Mouse (Mus musculus): ENCODE measurements at regions not wholly inside any gene's neighbourhood (a gene's known extent, or its start where the extent isn't known, plus 50 kb on each side); places are given as distances from the start of the nearest gene placed in this dataset.

DNA sequence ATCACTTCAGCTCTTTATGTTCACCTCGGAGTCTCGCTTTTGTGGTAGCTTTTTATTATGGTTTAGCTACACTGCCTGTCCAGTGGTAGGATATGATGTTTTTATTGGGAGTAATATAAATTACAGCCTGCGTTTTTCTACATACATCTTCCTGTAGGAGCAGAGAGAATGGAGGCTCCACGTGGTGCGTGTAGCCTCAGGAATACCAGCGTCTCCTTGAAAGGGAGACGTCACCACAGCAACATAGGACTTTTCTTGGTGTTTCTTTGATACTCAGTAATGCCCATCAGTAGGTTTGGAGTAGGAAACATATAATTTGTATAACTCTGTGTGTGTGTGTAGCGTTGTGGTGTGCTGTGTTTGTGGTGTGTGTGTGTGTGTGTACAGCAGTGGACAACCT, 150.7 kb downstream of the Ndufs4 start:
- H3K27me3 ChIP-seq, result no peaks in the 10 kb centered on the region
- no peaks in the 10 kb centered on the region for H3K36me3 ChIP-seq
- H3K27ac ChIP-seq (replicated peaks), result no peak overlapping the region
- H3K4me1 ChIP-seq, result no peaks in the 10 kb centered on the region
- no peak for ATAC-seq (replicated peaks)
- 91% methylated on average over 8 of the region's 8 CpGs for WGBS
- H3K4me2 ChIP-seq (replicated peaks), result no peak overlapping the region
- no peaks in the 10 kb centered on the region for H3K9me3 ChIP-seq
- no peak overlapping the region for H3K4me3 ChIP-seq
- no peak overlapping the region for H3K9ac ChIP-seq (replicated peaks)

- H3K27ac ChIP-seq (replicated peaks), result no peak overlapping the region
- H3K27me3 ChIP-seq, result no peaks in the 10 kb centered on the region
- 79% methylated on average over 4 of the region's 4 CpGs for WGBS
- no peaks in the 10 kb centered on the region for H3K9me3 ChIP-seq
- no peak overlapping the region for H3K4me2 ChIP-seq (replicated peaks)
- H3K4me1 ChIP-seq, result no peaks in the 10 kb centered on the region
- no peak overlapping the region for H3K9ac ChIP-seq (replicated peaks)
- no peak for ATAC-seq (replicated peaks)
- no peak overlapping the region for H3K4me3 ChIP-seq
- no peaks in the 10 kb centered on the region for H3K36me3 ChIP-seq
Observed at GRCm38 (mm10) chr13:114235892-114236291, 152.2 kb downstream of the Ndufs4 start.

GRCm38 (mm10) chr13:114232203-114232602, 155.9 kb downstream of the Ndufs4 start:
- Histone ChIP-seq H3K4me3 (no peak overlapping the region), H3K27ac (replicated peaks) (no peak overlapping the region), H3K9ac (replicated peaks) (no peak overlapping the region), H3K4me1 (no peaks in the 10 kb centered on the region), H3K27me3 (no peaks in the 10 kb centered on the region), H3K4me2 (replicated peaks) (no peak overlapping the region), H3K36me3 (no peaks in the 10 kb centered on the region), H3K9me3 (no peaks in the 10 kb centered on the region)
- WGBS, result 90% methylated on average over 3 of the region's 3 CpGs
- ATAC-seq (replicated peaks), result no peak

- Histone ChIP-seq H3K9me3 (no peaks in the 10 kb centered on the region), H3K9ac (replicated peaks) (no peak overlapping the region), H3K27ac (replicated peaks) (no peak overlapping the region), H3K36me3 (no peaks in the 10 kb centered on the region), H3K27me3 (no peaks in the 10 kb centered on the region), H3K4me1 (no peaks in the 10 kb centered on the region), H3K4me3 (no peak overlapping the region), H3K4me2 (replicated peaks) (no peak overlapping the region)
- 87% methylated on average over 4 of the region's 4 CpGs for whole genome bisulfite sequencing
- no peak for ATAC-seq (replicated peaks)
Observed at GRCm38 (mm10) chr13:114230557-114230956, 157.5 kb downstream of the Ndufs4 start.

GRCm38 (mm10) chr13:114227046-114227445, 161.0 kb downstream of the Ndufs4 start:
- Histone ChIP-seq H3K4me2 (replicated peaks) (no peak overlapping the region), H3K9ac (replicated peaks) (no peak overlapping the region), H3K4me3 (no peak overlapping the region), H3K36me3 (no peaks in the 10 kb centered on the region), H3K9me3 (no peaks in the 10 kb centered on the region), H3K27me3 (no peaks in the 10 kb centered on the region), H3K27ac (replicated peaks) (no peak overlapping the region), H3K4me1 (no peaks in the 10 kb centered on the region)
- ATAC-seq (replicated peaks), result no peak
- WGBS, result 51% methylated on average over 4 of the region's 4 CpGs

DNA sequence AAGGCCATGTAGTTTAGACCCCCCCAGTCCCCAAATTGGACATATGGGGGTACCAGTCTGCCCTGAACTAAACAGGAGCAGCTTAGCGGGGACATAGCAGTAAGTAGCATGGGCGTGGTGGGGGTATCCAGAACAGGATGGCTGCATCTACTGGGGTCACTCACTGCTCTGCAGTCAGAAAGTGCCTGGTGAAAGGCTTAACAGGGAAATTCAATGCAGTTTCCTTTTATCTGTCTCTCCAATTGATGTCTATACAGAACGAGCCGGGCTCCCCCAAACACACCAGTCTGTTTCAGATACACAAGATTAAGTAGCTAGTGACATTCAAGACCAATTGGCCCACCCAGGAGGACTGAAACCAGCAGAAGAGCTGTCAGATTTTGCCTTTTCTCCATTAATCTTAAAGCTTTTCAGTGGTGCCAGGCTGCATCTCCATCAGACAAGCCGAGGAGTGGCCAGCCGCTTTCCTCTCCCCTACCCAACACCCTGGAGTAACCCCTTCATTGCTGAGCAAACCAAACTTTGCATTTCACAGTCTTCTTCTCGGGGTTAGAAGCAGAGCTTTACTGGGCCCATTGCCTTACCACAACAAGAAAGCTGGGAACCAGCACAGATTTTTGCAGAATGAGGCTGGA, 161.7 kb downstream of the Ndufs4 start:
- Histone ChIP-seq H3K4me3 (no peak overlapping the region), H3K9me3 (no peaks in the 10 kb centered on the region), H3K27me3 (no peaks in the 10 kb centered on the region), H3K27ac (replicated peaks) (no peak overlapping the region), H3K9ac (replicated peaks) (no peak overlapping the region), H3K4me2 (replicated peaks) (no peak overlapping the region), H3K4me1 (no peaks in the 10 kb centered on the region), H3K36me3 (no peaks in the 10 kb centered on the region)
- ATAC-seq (replicated peaks), result no peak
- 47% methylated on average over 7 of the region's 7 CpGs for WGBS

DNA sequence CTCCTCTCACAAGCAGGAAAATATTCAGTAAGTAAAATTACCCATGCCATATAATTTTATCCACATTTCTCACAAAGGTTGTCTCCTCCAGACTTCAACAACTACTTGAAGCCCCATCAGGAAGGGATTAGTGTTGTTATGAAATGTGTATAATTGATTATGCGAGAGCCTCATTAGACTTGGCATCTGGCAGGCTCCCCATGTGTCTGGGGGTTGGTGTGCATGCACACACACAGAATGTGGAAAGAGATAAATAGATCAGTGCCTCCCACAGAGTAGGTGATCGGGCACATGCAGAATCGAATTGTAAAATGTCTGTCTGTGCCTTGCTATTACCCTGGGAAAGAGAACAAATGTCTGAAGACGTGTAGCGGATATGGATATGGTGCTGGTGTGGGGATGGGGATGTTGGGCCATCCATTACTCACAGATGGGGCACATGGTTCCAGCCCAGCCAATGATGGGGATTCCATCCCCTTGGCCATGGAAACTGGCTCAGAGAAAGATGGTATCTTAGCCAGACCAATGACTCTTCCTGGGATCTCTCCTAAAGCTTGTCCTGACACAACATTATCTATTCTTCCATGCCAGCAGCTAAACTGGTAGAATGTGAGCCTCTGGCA, 168.1 kb downstream of the Ndufs4 start:
- no peak overlapping the region for H3K27ac ChIP-seq (replicated peaks)

DNA sequence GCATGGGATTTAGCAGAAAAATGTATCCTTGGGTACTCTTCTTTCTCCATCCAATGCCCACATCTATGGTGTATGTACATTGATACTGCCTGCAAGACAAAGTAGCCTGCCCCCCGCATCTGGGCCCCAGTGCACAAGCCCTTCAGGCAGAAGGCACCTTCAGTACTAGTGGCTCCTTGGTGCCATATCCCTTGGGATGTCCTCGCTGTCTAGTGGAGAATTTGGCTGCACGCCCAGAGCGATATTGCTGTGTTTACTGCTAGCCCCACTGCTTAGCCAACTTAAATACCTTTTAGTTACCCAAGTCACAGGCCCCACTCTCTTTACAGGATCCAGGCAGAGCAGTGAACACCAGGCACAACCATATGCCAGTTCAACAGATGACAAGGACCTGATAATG, 173.0 kb downstream of the Ndufs4 start:
- H3K9me3 ChIP-seq, result no peaks in the 10 kb centered on the region
- no peak overlapping the region for H3K27ac ChIP-seq (replicated peaks)
- no peak for ATAC-seq (replicated peaks)

More for the DNA sequence above, 168.1 kb downstream of the Ndufs4 start:
- no peak overlapping the region for H3K9ac ChIP-seq (replicated peaks)
- peaks cover 11% of the 10 kb centered on the region; the same call in 1 of the 2 replicates for H3K4me1 ChIP-seq
- no peaks in the 10 kb centered on the region for H3K9me3 ChIP-seq
- ATAC-seq (replicated peaks), result peak; percentile 74
- H3K4me2 ChIP-seq (replicated peaks), result no peak overlapping the region
- no peaks in the 10 kb centered on the region for H3K36me3 ChIP-seq
- 46% methylated on average over 5 of the region's 5 CpGs for WGBS
- no peaks in the 10 kb centered on the region for H3K27me3 ChIP-seq
- no peak overlapping the region for H3K4me3 ChIP-seq

More for the DNA sequence above, 173.0 kb downstream of the Ndufs4 start:
- H3K4me1 ChIP-seq, result peaks cover 9% of the 10 kb centered on the region; the same call in 1 of the 2 replicates
- H3K36me3 ChIP-seq, result no peaks in the 10 kb centered on the region
- 82% methylated on average over 4 of the region's 4 CpGs for WGBS
- no peaks in the 10 kb centered on the region for H3K27me3 ChIP-seq
- H3K4me3 ChIP-seq, result no peak overlapping the region
- no peak overlapping the region for H3K4me2 ChIP-seq (replicated peaks)
- H3K9ac ChIP-seq (replicated peaks), result no peak overlapping the region

Data from forebrain, embryonic 15.5 days (tissue).